Comparison of ENCODE assay signal across 8 mouse cellular contexts in genomic region chr2:152739842-152740260, GRCm38 (mm10). TPM values are rescaled to one million over a fixed set of nuclear protein-coding genes. Genes with fewer than 3 reads are reported as not detected.
DNase-seq lines count a peak whose midpoint lies in the region; ATAC-seq and TF ChIP-seq lines count a peak whose summit lies in the region.

No protein-coding gene starts in this region.

- peak overlapping the region; percentile 100; the same call in 1 of the 2 replicates for H3K4me3 ChIP-seq in G1E (ENCODE audit: low read depth, low read length)
- H3K4me3 ChIP-seq in forebrain, postnatal 0 days (ENCODE audit: low read depth, low read length), result no peak overlapping the region
- no peak overlapping the region for H3K4me3 ChIP-seq in midbrain, embryonic 16.5 days (ENCODE audit: low read depth, low read length)

- no peak overlapping the region for H3K9ac ChIP-seq in forebrain, postnatal 0 days
- H3K9ac ChIP-seq in midbrain, embryonic 16.5 days (ENCODE audit: low read depth, low read length), result no peak overlapping the region

- DNase-seq in 3T3-L1 (ENCODE audit: low read depth, low spot score), result peak; percentile 86
- peak; percentile 75 for DNase-seq in G1E (ENCODE audit: low spot score)
- DNase-seq in forebrain, postnatal 0 days, result no peak
- peak; percentile 74 to 90 for DNase-seq in kidney, postnatal 36 days
- no peak for DNase-seq in layer of hippocampus, adult 11-12 months (ENCODE audit: low spot score)
- no peak for DNase-seq in cerebellum, postnatal 4 days (ENCODE audit: low spot score in 2 of 2)

- no peak for TF ChIP-seq CTCF in G1E (IDR thresholded peaks at IDR 0.05; ENCODE audit: low read depth, low read length)
- no peak for TF ChIP-seq CTCF in forebrain, postnatal 0 days (IDR thresholded peaks at IDR 0.05; ENCODE audit: low read depth)

- 45% methylated on average over 3 of the region's 3 CpGs for WGBS in forebrain, postnatal 0 days
- 23% methylated on average over 3 of the region's 3 CpGs for WGBS in midbrain, embryonic 16.5 days

- peaks cover 14% of the 10 kb centered on the region for H3K36me3 ChIP-seq in G1E (replicated peaks)
- H3K36me3 ChIP-seq in forebrain, postnatal 0 days (ENCODE audit: insufficient read depth), result no peaks in the 10 kb centered on the region
- no peaks in the 10 kb centered on the region for H3K36me3 ChIP-seq in midbrain, embryonic 16.5 days (ENCODE audit: control insufficient read depth, insufficient read depth, low read length)

- peak overlapping the region; percentile 76; the same call in 1 of the 2 replicates for H3K4me2 ChIP-seq in forebrain, postnatal 0 days (ENCODE audit: low read depth)
- H3K4me2 ChIP-seq in midbrain, embryonic 16.5 days (ENCODE audit: low read length), result peak overlapping the region; percentile 90

- ATAC-seq in G1E (ENCODE audit: extremely low read depth, insufficient number of reproducible peaks, low FRiP score, poor library complexity, severe bottlenecking), result peak; percentile 58
- ATAC-seq in forebrain, postnatal 0 days, result no peak
- no peak for ATAC-seq in midbrain, embryonic 16.5 days
- no peak for ATAC-seq in frontal cortex, adult (ENCODE audit: low TSS enrichment)

- H3K27me3 ChIP-seq in G1E (ENCODE audit: insufficient read depth, low read length), result no peaks in the 10 kb centered on the region
- H3K27me3 ChIP-seq in forebrain, postnatal 0 days (ENCODE audit: insufficient read depth, low read length), result 0 out of 2 replicates have a peak, but pooled peaks cover 9% of the 10 kb centered on the region
- H3K27me3 ChIP-seq in midbrain, embryonic 16.5 days (ENCODE audit: control insufficient read depth, insufficient read depth, low read depth, low read length), result no peaks in the 10 kb centered on the region; the same call in 1 of the 2 replicates

- no peak overlapping the region for H3K27ac ChIP-seq in forebrain, postnatal 0 days (ENCODE audit: low read depth, low read length)
- no peak overlapping the region for H3K27ac ChIP-seq in midbrain, embryonic 16.5 days (ENCODE audit: low read length)

- H3K4me1 ChIP-seq in G1E (ENCODE audit: insufficient read depth, low read depth, low read length), result peaks cover 81% of the 10 kb centered on the region
- peaks cover 18% of the 10 kb centered on the region for H3K4me1 ChIP-seq in forebrain, postnatal 0 days (ENCODE audit: insufficient read depth)
- H3K4me1 ChIP-seq in midbrain, embryonic 16.5 days (ENCODE audit: control insufficient read depth, insufficient read depth, low read length), result peaks cover 32% of the 10 kb centered on the region

- no peaks in the 10 kb centered on the region for H3K9me3 ChIP-seq in G1E (replicated peaks)
- no peaks in the 10 kb centered on the region for H3K9me3 ChIP-seq in forebrain, postnatal 0 days (ENCODE audit: low read length)
- no peaks in the 10 kb centered on the region for H3K9me3 ChIP-seq in midbrain, embryonic 16.5 days (replicated peaks; ENCODE audit: control insufficient read depth, low read length, poor library complexity, severe bottlenecking)

RNA-seq across cellular contexts. Expression of gene Id1, which starts 3.8 kb away (rescaled TPM):
- 20.8 and 21.7 TPM in 2 replicates for total RNA-seq in G1E (2014; fragmentation: Nextera tagmentation)
- 33.2 and 41.4 TPM in 2 replicates for total RNA-seq in G1E (2017)
- 110 TPM in 2 replicates for polyA plus RNA-seq in G1E (2012)
- 58.8 and 70.5 TPM in 2 replicates for total RNA-seq in forebrain, postnatal 0 days (2014; rRNA removed)
- 59.8 and 71.3 TPM in 2 replicates for polyA plus RNA-seq in forebrain, postnatal 0 days (2015; fragmentation: Nextera tagmentation; extraction: Ambion mirVana)
- 23.7 and 35.7 TPM in 2 replicates for polyA plus RNA-seq in midbrain, embryonic 16.5 days (2015; fragmentation: Nextera tagmentation; extraction: Ambion mirVana)

RNA-seq across cellular contexts. Expression of gene Cox4i2, which starts 14.1 kb away (rescaled TPM):
- total RNA-seq in G1E (2014; fragmentation: Nextera tagmentation) (not detected in 2 replicates), G1E (2017) (0.16 TPM in 1 of 2 replicates, not detected in the other)
- polyA plus RNA-seq in G1E (2012), result not detected in 2 replicates
- total RNA-seq in forebrain, postnatal 0 days (2014; rRNA removed), result 4.3 TPM in 2 replicates
- polyA plus RNA-seq in forebrain, postnatal 0 days (2015; fragmentation: Nextera tagmentation; extraction: Ambion mirVana), result 4.4 and 5.4 TPM in 2 replicates
- polyA plus RNA-seq in midbrain, embryonic 16.5 days (2015; fragmentation: Nextera tagmentation; extraction: Ambion mirVana), result 5.0 and 5.4 TPM in 2 replicates

RNA-seq across cellular contexts. Expression of gene Mcts2, which starts 53.0 kb away (rescaled TPM):
- total RNA-seq in G1E (2014; fragmentation: Nextera tagmentation), result 24.2 and 24.3 TPM in 2 replicates
- total RNA-seq in G1E (2017), result 30.0 and 33.3 TPM in 2 replicates
- 2.1 and 2.6 TPM in 2 replicates for polyA plus RNA-seq in G1E (2012)
- total RNA-seq in forebrain, postnatal 0 days (2014; rRNA removed), result 21.5 and 30.8 TPM in 2 replicates
- polyA plus RNA-seq in forebrain, postnatal 0 days (2015; fragmentation: Nextera tagmentation; extraction: Ambion mirVana), result 26.6 and 29.9 TPM in 2 replicates
- 31.1 and 34.4 TPM in 2 replicates for polyA plus RNA-seq in midbrain, embryonic 16.5 days (2015; fragmentation: Nextera tagmentation; extraction: Ambion mirVana)

Comparison
In these comparisons a context has a peak if more than half of its experiments do, and no peak if none do; other contexts are left out.
1. DNase-seq: peak in 3T3-L1 (single experiment), G1E (single experiment) and kidney, postnatal 36 days (2 of 2); none in forebrain, postnatal 0 days (single experiment), layer of hippocampus, adult 11-12 months (single experiment) and cerebellum, postnatal 4 days (0 of 2).